In the genomic region with DNA sequence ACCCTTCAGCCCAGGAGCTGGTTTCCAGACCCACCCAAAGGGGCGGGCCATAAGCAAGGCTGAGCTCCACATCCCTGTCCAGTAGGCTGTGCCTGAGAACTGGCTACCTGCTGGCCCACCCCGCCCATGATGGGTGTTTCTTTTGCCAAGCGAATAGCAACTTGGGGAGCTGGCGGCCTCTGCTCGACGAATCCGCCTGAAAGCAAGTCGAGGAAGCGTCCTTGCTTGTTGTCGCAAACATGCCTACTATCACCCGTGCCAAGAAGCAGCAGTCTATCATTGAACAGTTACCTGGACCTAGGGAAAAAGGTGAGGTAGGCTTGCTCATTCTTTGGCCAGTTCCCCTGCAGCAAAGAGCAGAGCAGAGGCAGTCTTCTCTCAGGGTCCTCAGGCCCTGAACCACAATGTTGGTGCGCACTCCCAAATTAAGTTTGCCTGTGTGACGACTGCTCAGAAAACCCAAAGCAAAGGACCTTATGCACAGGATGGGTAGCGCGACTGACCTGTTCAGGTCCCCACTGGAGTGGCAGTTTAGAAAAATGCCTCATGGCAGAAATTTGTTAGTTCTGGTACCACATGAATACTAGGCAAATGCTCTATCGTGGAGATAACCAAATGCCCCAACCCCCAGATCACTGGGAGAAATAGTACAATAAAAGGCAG, we compare ENCODE assay signal across 8 mouse cellular contexts. TPM values are rescaled to one million over a fixed set of nuclear protein-coding genes. Genes with fewer than 3 reads are reported as not detected.
DNase-seq lines count a peak whose midpoint lies in the region; ATAC-seq and TF ChIP-seq lines count a peak whose summit lies in the region.

Taz (plus strand) TSS at position 181 of the 663 bp plus-strand sequence.
Dnase1l1 (minus strand) TSS at position 606 of the 663 bp plus-strand sequence.

- H3K4me2 ChIP-seq in hindbrain, embryonic 16.5 days (ENCODE audit: low read length) = peak within 1 kb of the TSS; percentile 74

- no peaks in the 10 kb centered on the region for H3K4me1 ChIP-seq in cortical plate, adult 2 months (ENCODE audit: control insufficient read depth, insufficient read depth, low read length)
- H3K4me1 ChIP-seq in hindbrain, embryonic 16.5 days (ENCODE audit: control insufficient read depth, insufficient read depth, low read depth, low read length) = peaks cover 3% of the 10 kb centered on the region

- no peaks in the 10 kb centered on the region for H3K27me3 ChIP-seq in hindbrain, embryonic 16.5 days (replicated peaks; ENCODE audit: control insufficient read depth, insufficient read depth, low read length)

- H3K36me3 ChIP-seq in hindbrain, embryonic 16.5 days (ENCODE audit: control insufficient read depth, insufficient read depth, low read length) = no peaks in the 10 kb centered on the region

- H3K4me3 ChIP-seq in cortical plate, adult 2 months (ENCODE audit: insufficient read depth, low read length) = peak within 1 kb of the TSS; percentile 95
- H3K4me3 ChIP-seq in hindbrain, embryonic 16.5 days (ENCODE audit: low read length) = peak within 1 kb of the TSS; percentile 56

- ATAC-seq in hindbrain, embryonic 16.5 days = peak; percentile 79
- ATAC-seq in megakaryocyte progenitor cell, adult 5-6 weeks (replicated peaks; ENCODE audit: poor library complexity) = peak; percentile 83

- TF ChIP-seq POLR2A in cortical plate, adult 2 months (IDR thresholded peaks at IDR 0.05; ENCODE audit: extremely low read depth, insufficient read depth, low read length) = no peak

- H3K27ac ChIP-seq in cortical plate, adult 2 months (ENCODE audit: insufficient read depth, low read length) = peak within 1 kb of the TSS; percentile 38; the same call in 1 of the 2 replicates
- H3K27ac ChIP-seq in hindbrain, embryonic 16.5 days (ENCODE audit: low read depth, low read length) = peak within 1 kb of the TSS; percentile 83

- peak; percentile 88 to 93 for DNase-seq in adrenal gland, adult (ENCODE audit: inconsistent age in 2 of 2, low spot score in 1 of 2)
- peak; percentile 61 for DNase-seq in gastrocnemius, postnatal 10 days
- peak; percentile 28 to 61 for DNase-seq in left cerebral cortex, postnatal 14 days (ENCODE audit: low spot score in 2 of 2)
- DNase-seq in right cerebral cortex, postnatal 36 days (ENCODE audit: low spot score in 2 of 2) = peak; percentile 25 to 53
- peak; percentile 76 to 81 for DNase-seq in urinary bladder, postnatal 4 days (ENCODE audit: low spot score in 2 of 2)

- no peaks in the 10 kb centered on the region for H3K9me3 ChIP-seq in hindbrain, embryonic 16.5 days (ENCODE audit: control insufficient read depth, low read length)

- peak within 1 kb of the TSS; percentile 75 for H3K9ac ChIP-seq in hindbrain, embryonic 16.5 days (ENCODE audit: low read depth, low read length)

- intact Hi-C loops in left cerebral cortex, postnatal 14 days (cut with DNase I) = no loop called here

- TF ChIP-seq CTCF in cortical plate, adult 2 months (IDR thresholded peaks at IDR 0.05; ENCODE audit: extremely low read depth, insufficient read depth, low read length) = no peak

- WGBS in hindbrain, embryonic 16.5 days = 20% methylated on average over 16 of the region's 16 CpGs

RNA-seq across cellular contexts. Expression of gene Taz, which starts in this region (rescaled TPM):
- polyA plus RNA-seq in cortical plate, adult 2 months (2012; rRNA removed) = 83.0 and 101 TPM in 2 replicates
- total RNA-seq in gastrocnemius, postnatal 10 days (2021) = 10 to 100 TPM; 41.7 to 47.4 TPM
- polyA plus RNA-seq in hindbrain, embryonic 16.5 days (2015; fragmentation: Nextera tagmentation; extraction: Ambion mirVana) = 78.4 and 79.0 TPM in 2 replicates
- 10 to 100 TPM; 51.2 to 53.1 TPM for total RNA-seq in left cerebral cortex, postnatal 14 days (2021)
- 44.5 and 53.5 TPM in 2 replicates for total RNA-seq in megakaryocyte progenitor cell, adult 5-6 weeks (2015)
- total RNA-seq in megakaryocyte progenitor cell, adult 5-6 weeks (2017) = 25.8 and 31.0 TPM in 2 replicates

RNA-seq across cellular contexts. Expression of gene Dnase1l1, which starts in this region (rescaled TPM):
- polyA plus RNA-seq in cortical plate, adult 2 months (2012; rRNA removed) = 5.3 TPM in 2 replicates
- total RNA-seq in gastrocnemius, postnatal 10 days (2021) = 10 to 100 TPM; 62.8 to 69.4 TPM
- 4.4 and 4.7 TPM in 2 replicates for polyA plus RNA-seq in hindbrain, embryonic 16.5 days (2015; fragmentation: Nextera tagmentation; extraction: Ambion mirVana)
- total RNA-seq in left cerebral cortex, postnatal 14 days (2021) = 1 to 10 TPM; 1.4 to 2.0 TPM
- 21.2 and 24.5 TPM in 2 replicates for total RNA-seq in megakaryocyte progenitor cell, adult 5-6 weeks (2015)
- total RNA-seq in megakaryocyte progenitor cell, adult 5-6 weeks (2017) = 7.1 and 17.4 TPM in 2 replicates

Comparison
In these comparisons a context has a peak if more than half of its experiments do, and no peak if none do; other contexts are left out.
1. Peak in every context shown above with its lines: DNase-seq, ATAC-seq, H3K4me3 ChIP-seq and H3K27ac ChIP-seq.
2. DNase-seq: peak in every context shown above with its lines; median percentile 90 in adrenal gland, adult; 78 in urinary bladder, postnatal 4 days; 61 in gastrocnemius, postnatal 10 days; 44 in left cerebral cortex, postnatal 14 days; 39 in right cerebral cortex, postnatal 36 days.